Mouse (Mus musculus) liver, postnatal 0 days (tissue): ENCODE data around the gene Lama5. TPM values are rescaled to one million over a fixed set of nuclear protein-coding genes. Genes with fewer than 3 reads are reported as not detected.

Source experiments
- ATAC-seq: fragments of 200-750 bp; cut with Nextera tagmentation; 2 replicates; pipeline ENCODE4 v1.8.0; 2017; ENCODE audit warnings: mild to moderate bottlenecking, moderate library complexity
- DNase-seq: peaks from one replicate; pipeline ENCODE4 v3.0.0-alpha.2; 2016
- H3K27ac ChIP-seq: fragments of 300-500 bp; sonication (generic); 2 replicates; pipeline ENCODE4 v1.5.1; 2014; ENCODE audit warnings: antibody characterized with exemption, moderate library complexity, mild to moderate bottlenecking, low read depth
- H3K27me3 ChIP-seq: fragments of 300-500 bp; sonication (generic); 2 replicates; pipeline ENCODE4 v1.6.1; 2014; ENCODE audit warnings: low read length, control low read depth, mixed read lengths; ENCODE audit not compliant: insufficient read depth
- H3K36me3 ChIP-seq: fragments of 300-500 bp; sonication (generic); replicated peaks from 2 replicates; pipeline ENCODE4 v1.6.1; 2014; ENCODE audit warnings: mild to moderate bottlenecking, control low read depth, low read length, moderate library complexity, mixed read lengths; ENCODE audit not compliant: insufficient read depth
- H3K4me1 ChIP-seq: fragments of 300-500 bp; sonication (generic); 2 replicates; pipeline ENCODE4 v1.6.1; 2014; ENCODE audit warnings: antibody characterized with exemption, mild to moderate bottlenecking, control low read depth; ENCODE audit not compliant: insufficient read depth
- H3K4me2 ChIP-seq: fragments of 300-500 bp; sonication (generic); 2 replicates; pipeline ENCODE4 v1.6.1; 2014; ENCODE audit warnings: low read depth, mild to moderate bottlenecking, low read length, moderate library complexity, mixed read lengths
- H3K4me3 ChIP-seq: fragments of 300-500 bp; sonication (generic); 2 replicates; pipeline ENCODE4 v1.5.1; 2014; ENCODE audit warnings: low read depth, low read length
- H3K9ac ChIP-seq: fragments of 300-500 bp; sonication (generic); replicated peaks from 2 replicates; pipeline ENCODE4 v1.6.1; 2014; ENCODE audit warnings: mild to moderate bottlenecking, moderate library complexity
- H3K9me3 ChIP-seq: fragments of 300-500 bp; sonication (generic); 2 replicates; pipeline ENCODE4 v1.6.1; 2016; ENCODE audit warnings: mild to moderate bottlenecking, control low read depth, low read length, mixed read lengths
- CTCF ChIP-seq: sonication (generic); IDR thresholded peaks from 2 replicates; pipeline ENCODE4 v1.5.1; 2016; ENCODE audit warnings: antibody characterized with exemption, low read depth
- EP300 ChIP-seq: IDR thresholded peaks from 2 replicates; pipeline ENCODE4 v1.6.1; 2016; ENCODE audit warnings: antibody characterized with exemption, low read depth, mild to moderate bottlenecking
- WGBS: fragments of 180-500 bp; shearing (Covaris S2); extraction: QIAGEN DNeasy Blood & Tissue Kit; methylation state at CpG from one replicate; pipeline ENCODE4 v1.1.7; 2014; ENCODE audit not compliant: insufficient replicate concordance; 5-methylcytosine and 5-hydroxymethylcytosine counted together
- polyA plus RNA-seq: library from polyadenylated mRNA; unstranded; fragments of >200 nt; fragmentation: Nextera tagmentation; extraction: Ambion mirVana; gene quantifications from 2 replicates; pipeline ENCODE4 v1.2.1, GENCODE M21; 2015

The Lama5 gene
- polyA plus RNA-seq, 1 experiment from 2014 or later, result 2.2 TPM

- ATAC-seq (no peak), DNase-seq (no peak)
- Histone ChIP-seq H3K4me3 (no peak overlapping the region), H3K4me1 (peaks cover 24% of the 10 kb centered on the region), H3K27ac (peak overlapping the region; percentile 70), H3K36me3 (peaks cover 14% of the 10 kb centered on the region), H3K4me2 (peak overlapping the region; percentile 22; the same call in 1 of the 2 replicates), H3K9me3 (no peaks in the 10 kb centered on the region), H3K27me3 (no peaks in the 10 kb centered on the region), H3K9ac (no peak overlapping the region)
- 73% methylated on average over 7 of the region's 7 CpGs for WGBS
- TF ChIP-seq EP300 (no peak), CTCF (no peak)
Observed at GRCm38 (mm10) chr2:180270537-180271255, 45.0 kb upstream of the Lama5 start.

GRCm38 (mm10) chr2:180269329-180269728 lies 43.7 kb upstream of the Lama5 start:
- Histone ChIP-seq H3K27ac (no peak overlapping the region), H3K9me3 (no peaks in the 10 kb centered on the region), H3K9ac (no peak overlapping the region), H3K27me3 (no peaks in the 10 kb centered on the region), H3K36me3 (peaks cover 16% of the 10 kb centered on the region), H3K4me1 (peaks cover 24% of the 10 kb centered on the region), H3K4me3 (no peak overlapping the region), H3K4me2 (no peak overlapping the region)
- ATAC-seq, result no peak
- no peak for TF ChIP-seq EP300
- TF ChIP-seq CTCF, result no peak
- 86% methylated on average over 10 of the region's 10 CpGs for WGBS
- DNase-seq, result no peak

GRCm38 (mm10) chr2:180267955-180268354 lies 42.3 kb upstream of the Lama5 start:
- ATAC-seq (no peak), DNase-seq (no peak)
- Histone ChIP-seq H3K4me3 (no peak overlapping the region), H3K36me3 (peaks cover 24% of the 10 kb centered on the region), H3K27me3 (no peaks in the 10 kb centered on the region), H3K27ac (no peak overlapping the region), H3K4me2 (no peak overlapping the region), H3K4me1 (peaks cover 18% of the 10 kb centered on the region), H3K9ac (no peak overlapping the region), H3K9me3 (no peaks in the 10 kb centered on the region)
- 57% methylated on average over 2 of the region's 2 CpGs for WGBS
- TF ChIP-seq CTCF (no peak), EP300 (no peak)

GRCm38 (mm10) chr2:180262891-180263290 lies 37.2 kb upstream of the Lama5 start:
- peaks cover 38% of the 10 kb centered on the region for H3K36me3 ChIP-seq
- H3K4me2 ChIP-seq, result no peak overlapping the region
- H3K9ac ChIP-seq, result no peak overlapping the region
- TF ChIP-seq CTCF (no peak), EP300 (no peak)
- no peaks in the 10 kb centered on the region for H3K27me3 ChIP-seq
- 83% methylated on average over 10 of the region's 10 CpGs for WGBS
- H3K4me3 ChIP-seq, result no peak overlapping the region
- no peak for DNase-seq
- no peaks in the 10 kb centered on the region for H3K9me3 ChIP-seq
- peaks cover 3% of the 10 kb centered on the region; the same call in 1 of the 2 replicates for H3K4me1 ChIP-seq
- ATAC-seq, result no peak
- no peak overlapping the region for H3K27ac ChIP-seq

GRCm38 (mm10) chr2:180262441-180262840 lies 36.8 kb upstream of the Lama5 start:
- Histone ChIP-seq H3K9ac (no peak overlapping the region), H3K4me1 (peaks cover 5% of the 10 kb centered on the region; the same call in 1 of the 2 replicates), H3K27me3 (no peaks in the 10 kb centered on the region), H3K36me3 (peaks cover 38% of the 10 kb centered on the region), H3K9me3 (no peaks in the 10 kb centered on the region), H3K4me2 (no peak overlapping the region), H3K27ac (no peak overlapping the region), H3K4me3 (no peak overlapping the region)
- DNase-seq, result no peak
- no peak for ATAC-seq
- 62% methylated on average over 3 of the region's 3 CpGs for whole genome bisulfite sequencing
- TF ChIP-seq CTCF (no peak), EP300 (no peak)

- Histone ChIP-seq H3K27me3 (no peaks in the 10 kb centered on the region), H3K27ac (no peak overlapping the region), H3K4me3 (no peak overlapping the region), H3K36me3 (peaks cover 38% of the 10 kb centered on the region), H3K9ac (no peak overlapping the region), H3K9me3 (no peaks in the 10 kb centered on the region), H3K4me2 (no peak overlapping the region), H3K4me1 (peaks cover 5% of the 10 kb centered on the region; the same call in 1 of the 2 replicates)
- TF ChIP-seq CTCF (no peak), EP300 (no peak)
- WGBS, result 83% methylated on average over 7 of the region's 7 CpGs
- ATAC-seq (no peak), DNase-seq (no peak)
Observed at GRCm38 (mm10) chr2:180261901-180262300, 36.2 kb upstream of the Lama5 start.
